Mouse (Mus musculus) adrenal gland, postnatal 4 days (tissue): ENCODE measurements around the gene Olfr745. TPM values are rescaled to one million over a fixed set of nuclear protein-coding genes. Genes with fewer than 3 reads are reported as not detected.

Experiments
- DNase-seq, 2 experiments: peaks; one replicate each; pipeline ENCODE4 v3.0.0; 2021 to 2022; ENCODE audit warnings: low spot score in 2 of 2, mixed read lengths in 2 of 2
- long read RNA-seq, 2 experiments: library from polyadenylated mRNA; stranded (forward); transcript quantifications; one replicate each; pipeline ENCODE4 v2.0.0; 2021
- total RNA-seq, 2 experiments: library from RNA; stranded (reverse); gene quantifications; 2 replicates each; pipeline ENCODE4 v1.2.3; 2021

The Olfr745 gene
- total RNA-seq = not detected
- long read RNA-seq, experiment 1 = 0 reads
- long read RNA-seq, experiment 2 = 0 reads

GRCm38 (mm10) chr14:50639088-50639487 is at the start of gene Olfr745:
Olfr745 (plus strand) TSS chr14:50639388.
- no peak for DNase-seq

- DNase-seq = no peak
Measured at GRCm38 (mm10) chr14:50614579-50614978, 24.6 kb upstream of the Olfr745 start, which contains the start of gene Olfr744. Olfr744 (plus strand) TSS chr14:50614879.

- DNase-seq = no peak
Measured at GRCm38 (mm10) chr14:50646783-50647182, 7.6 kb downstream of the Olfr745 start, which contains the start of gene Olfr746. Olfr746 (plus strand) TSS chr14:50647083.

GRCm38 (mm10) chr14:50693106-50693505 is 53.9 kb downstream of the Olfr745 start, which contains the start of gene Olfr747:
Olfr747 (minus strand) TSS chr14:50693206.
- DNase-seq = no peak

Other genes starting within 250 kb of the Olfr745 start
- not detected for gene Olfr738, start 231.8 kb upstream of the Olfr745 start, total RNA-seq
- not detected for gene Olfr739, start 220.8 kb upstream of the Olfr745 start, total RNA-seq
- not detected for gene Olfr740, start 193.8 kb upstream of the Olfr745 start, total RNA-seq
- not detected for gene Olfr741, start 166.7 kb upstream of the Olfr745 start, total RNA-seq
- not detected for gene Olfr742, start 135.8 kb upstream of the Olfr745 start, total RNA-seq
- gene Olfr743, start 117.5 kb upstream of the Olfr745 start, total RNA-seq = not detected
- gene Olfr744, start 24.5 kb upstream of the Olfr745 start, total RNA-seq = not detected
- gene Olfr746, start 7.7 kb downstream of the Olfr745 start, total RNA-seq = not detected
- not detected for gene Olfr747, start 53.8 kb downstream of the Olfr745 start, total RNA-seq
- gene Olfr748, start 68.0 kb downstream of the Olfr745 start, total RNA-seq = not detected
- gene Olfr749, start 105.7 kb downstream of the Olfr745 start, total RNA-seq = not detected
- gene Ttc5, start 146.1 kb downstream of the Olfr745 start, total RNA-seq = 10 to 100 TPM; 61.8 to 71.8 TPM
- gene Ccnb1ip1, start 168.3 kb downstream of the Olfr745 start, total RNA-seq = not detected
- 10 to 100 TPM; 48.2 to 57.3 TPM for gene Parp2, start 168.5 kb downstream of the Olfr745 start, total RNA-seq
- gene Tep1, start 231.2 kb downstream of the Olfr745 start, total RNA-seq = 10 to 100 TPM; 19.1 to 20.6 TPM